Mouse (Mus musculus) stomach, embryonic 14.5 days (tissue): ENCODE data around the gene Vmn1r198. TPM values are rescaled to one million over a fixed set of nuclear protein-coding genes. Genes with fewer than 3 reads are reported as not detected.
"Not testable (repeated sequence)": the region's sequence is repeated elsewhere in the genome, so short reads cannot be mapped to it uniquely, and the experiment has no call there.

ENCODE experiments used
- ATAC-seq: fragments of 200-750 bp; cut with Nextera tagmentation; 2 replicates; pipeline ENCODE4 v1.8.0; 2017; ENCODE audit warnings: low read depth, moderate TSS enrichment; ENCODE audit not compliant: insufficient number of reproducible peaks, insufficient read depth, low FRiP score
- H3K27ac ChIP-seq: fragments of 300-500 bp; sonication (generic); 2 replicates; pipeline ENCODE4 v1.5.1; 2014; ENCODE audit warnings: mild to moderate bottlenecking, low read length, moderate library complexity, mixed read lengths
- H3K27me3 ChIP-seq: fragments of 300-500 bp; sonication (generic); 2 replicates; pipeline ENCODE4 v1.6.1; 2014; ENCODE audit warnings: low read length, control low read depth, mixed read lengths; ENCODE audit not compliant: control insufficient read depth, insufficient read depth
- H3K36me3 ChIP-seq: fragments of 300-500 bp; sonication (generic); 2 replicates; pipeline ENCODE4 v1.6.1; 2014; ENCODE audit warnings: mild to moderate bottlenecking, control low read depth, low read length, moderate library complexity, mixed read lengths; ENCODE audit not compliant: control insufficient read depth, insufficient read depth
- H3K4me1 ChIP-seq: fragments of 300-500 bp; sonication (generic); 2 replicates; pipeline ENCODE4 v1.6.1; 2014; ENCODE audit warnings: low read length, control low read depth, mixed read lengths; ENCODE audit not compliant: control insufficient read depth, insufficient read depth
- H3K4me2 ChIP-seq: fragments of 300-500 bp; sonication (generic); replicated peaks from 2 replicates; pipeline ENCODE4 v1.6.1; 2014; ENCODE audit warnings: low read depth, low read length, control low read depth
- H3K4me3 ChIP-seq: fragments of 300-500 bp; sonication (generic); 2 replicates; pipeline ENCODE4 v1.5.1; 2014; ENCODE audit warnings: low read depth, low read length, control low read depth
- H3K9ac ChIP-seq: fragments of 300-500 bp; sonication (generic); replicated peaks from 2 replicates; pipeline ENCODE4 v1.6.1; 2014; ENCODE audit warnings: low read depth, mild to moderate bottlenecking, control low read depth, low read length, moderate library complexity, mixed read lengths
- H3K9me3 ChIP-seq: fragments of 300-500 bp; sonication (generic); 2 replicates; pipeline ENCODE4 v1.6.1; 2016; ENCODE audit warnings: low read depth, low read length, control low read depth; ENCODE audit not compliant: control insufficient read depth
- WGBS: fragments of 180-500 bp; shearing (Covaris S2); extraction: QIAGEN DNeasy Blood & Tissue Kit; methylation state at CpG from one replicate; pipeline ENCODE4 v1.1.7; 2014; 5-methylcytosine and 5-hydroxymethylcytosine counted together
- polyA plus RNA-seq: library from polyadenylated mRNA; unstranded; fragments of >200 nt; fragmentation: Nextera tagmentation; extraction: Ambion mirVana; gene quantifications from 2 replicates; pipeline ENCODE4 v1.2.1, GENCODE M21; 2014

Vmn1r198 gene
- polyA plus RNA-seq: not detected in 2 replicates

GRCm38 (mm10) chr13:22350064-22350463 is at the start of gene Vmn1r198:
TSS of gene Vmn1r198 (plus strand) at chr13:22350364.
- Histone ChIP-seq H3K9ac (no peak within 1 kb of the TSS), H3K4me1 (no peaks in the 10 kb centered on the region), H3K4me2 (no peak within 1 kb of the TSS), H3K36me3 (no peaks in the 10 kb centered on the region), H3K4me3 (no peak within 1 kb of the TSS), H3K27ac (no peak within 1 kb of the TSS), H3K27me3 (no peaks in the 10 kb centered on the region), H3K9me3 (no peaks in the 10 kb centered on the region)
- WGBS: 32% methylated on average over 1 of the region's 1 CpGs
- no peak for ATAC-seq

GRCm38 (mm10) chr13:22308075-22308474 is 42.1 kb upstream of the Vmn1r198 start:
- not testable (repeated sequence) for H3K4me3 ChIP-seq, H3K27ac ChIP-seq, H3K9ac ChIP-seq, H3K4me1 ChIP-seq, H3K4me2 ChIP-seq, H3K27me3 ChIP-seq, H3K36me3 ChIP-seq, ATAC-seq, H3K9me3 ChIP-seq
- WGBS: 91% methylated on average over 5 of the region's 5 CpGs

GRCm38 (mm10) chr13:22315361-22315760 is 34.8 kb upstream of the Vmn1r198 start:
- no peak overlapping the region for H3K27ac ChIP-seq
- no peak overlapping the region for H3K4me2 ChIP-seq
- no peak overlapping the region for H3K4me3 ChIP-seq
- 79% methylated on average over 2 of the region's 2 CpGs for WGBS
- no peak for ATAC-seq
- H3K36me3 ChIP-seq: no peaks in the 10 kb centered on the region
- H3K9me3 ChIP-seq: no peaks in the 10 kb centered on the region
- no peak overlapping the region for H3K9ac ChIP-seq
- H3K27me3 ChIP-seq: no peaks in the 10 kb centered on the region
- H3K4me1 ChIP-seq: no peaks in the 10 kb centered on the region

GRCm38 (mm10) chr13:22317366-22317765 is 32.8 kb upstream of the Vmn1r198 start:
- ATAC-seq: no peak
- Histone ChIP-seq H3K9me3 (no peaks in the 10 kb centered on the region), H3K9ac (no peak overlapping the region), H3K36me3 (no peaks in the 10 kb centered on the region), H3K27me3 (no peaks in the 10 kb centered on the region), H3K27ac (no peak overlapping the region), H3K4me1 (no peaks in the 10 kb centered on the region), H3K4me2 (no peak overlapping the region), H3K4me3 (no peak overlapping the region)
- 87% methylated on average over 2 of the region's 2 CpGs for WGBS

GRCm38 (mm10) chr13:22320091-22320490 is 30.1 kb upstream of the Vmn1r198 start:
- H3K27me3 ChIP-seq: no peaks in the 10 kb centered on the region
- no peaks in the 10 kb centered on the region for H3K4me1 ChIP-seq
- H3K4me3 ChIP-seq: no peak overlapping the region
- no peaks in the 10 kb centered on the region for H3K9me3 ChIP-seq
- no peaks in the 10 kb centered on the region for H3K36me3 ChIP-seq
- ATAC-seq: no peak
- H3K27ac ChIP-seq: no peak overlapping the region
- no peak overlapping the region for H3K4me2 ChIP-seq
- H3K9ac ChIP-seq: no peak overlapping the region

GRCm38 (mm10) chr13:22324289-22324688 is 25.9 kb upstream of the Vmn1r198 start, which contains the start of gene Vmn1r197:
TSS of gene Vmn1r197 (plus strand) at chr13:22324589.
- H3K4me2 ChIP-seq: no peak within 1 kb of the TSS
- H3K4me1 ChIP-seq: no peaks in the 10 kb centered on the region
- H3K27me3 ChIP-seq: no peaks in the 10 kb centered on the region
- H3K9me3 ChIP-seq: no peaks in the 10 kb centered on the region
- H3K27ac ChIP-seq: no peak within 1 kb of the TSS
- H3K36me3 ChIP-seq: no peaks in the 10 kb centered on the region
- no peak within 1 kb of the TSS for H3K9ac ChIP-seq
- H3K4me3 ChIP-seq: no peak within 1 kb of the TSS
- no peak for ATAC-seq

- Histone ChIP-seq H3K4me2 (no peak overlapping the region), H3K4me3 (no peak overlapping the region), H3K4me1 (no peaks in the 10 kb centered on the region), H3K9ac (no peak overlapping the region), H3K27ac (no peak overlapping the region), H3K27me3 (no peaks in the 10 kb centered on the region), H3K9me3 (no peaks in the 10 kb centered on the region), H3K36me3 (no peaks in the 10 kb centered on the region)
- WGBS: 75% methylated on average over 2 of the region's 2 CpGs
- no peak for ATAC-seq
These were observed 16.9 kb upstream of the Vmn1r198 start for GRCm38 (mm10) chr13:22333269-22333668.

GRCm38 (mm10) chr13:22335565-22335964 is 14.6 kb upstream of the Vmn1r198 start:
- no peak overlapping the region for H3K9ac ChIP-seq
- no peak for ATAC-seq
- no peaks in the 10 kb centered on the region for H3K9me3 ChIP-seq
- H3K4me3 ChIP-seq: no peak overlapping the region
- no peak overlapping the region for H3K4me2 ChIP-seq
- WGBS: 89% methylated on average over 1 of the region's 1 CpGs
- H3K27ac ChIP-seq: no peak overlapping the region
- H3K36me3 ChIP-seq: no peaks in the 10 kb centered on the region
- H3K27me3 ChIP-seq: no peaks in the 10 kb centered on the region
- no peaks in the 10 kb centered on the region for H3K4me1 ChIP-seq

GRCm38 (mm10) chr13:22350813-22351212 is 649 bp downstream of the Vmn1r198 start:
- Histone ChIP-seq H3K27me3 (no peaks in the 10 kb centered on the region), H3K9me3 (no peaks in the 10 kb centered on the region), H3K4me2 (no peak overlapping the region), H3K4me1 (no peaks in the 10 kb centered on the region), H3K36me3 (no peaks in the 10 kb centered on the region), H3K4me3 (no peak overlapping the region), H3K27ac (no peak overlapping the region), H3K9ac (no peak overlapping the region)
- ATAC-seq: no peak
- WGBS: 61% methylated on average over 1 of the region's 1 CpGs
